Mouse (Mus musculus): ENCODE measurements at regions not wholly inside any gene's neighbourhood (a gene's known extent, or its start where the extent isn't known, plus 50 kb on each side); places are given as distances from the start of the nearest gene placed in this dataset.

DNA sequence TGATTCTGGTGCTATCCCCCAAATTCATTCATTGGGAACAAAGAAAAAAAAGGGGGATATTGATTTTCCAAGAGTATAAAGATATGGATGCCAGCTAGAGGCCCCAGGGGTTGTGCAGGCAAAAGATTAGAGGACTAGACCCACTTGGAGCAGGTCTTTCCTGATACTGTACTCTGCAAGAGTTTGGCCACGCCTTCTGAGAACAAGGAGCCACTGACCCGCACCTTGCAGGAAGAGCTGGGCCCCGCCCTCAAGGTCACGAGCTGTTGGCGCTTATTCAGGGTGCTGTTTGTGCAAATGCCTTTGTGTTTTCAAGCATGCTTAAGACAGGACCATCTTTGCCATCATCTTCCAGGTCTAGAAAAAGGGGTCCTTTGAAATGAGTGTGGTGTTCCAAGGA lies 54.5 kb upstream of the Slc7a1 start:
- DNase-seq = no peak

- DNase-seq = no peak
These were observed 54.1 kb upstream of the Slc7a1 start for GRCm38 (mm10) chr5:148453776-148454175.

- no peak for DNase-seq
These were observed 53.4 kb upstream of the Slc7a1 start for GRCm38 (mm10) chr5:148452909-148453632.

GRCm38 (mm10) chr5:148451811-148452210 lies 52.1 kb upstream of the Slc7a1 start:
- DNase-seq = peak; percentile 74

DNA sequence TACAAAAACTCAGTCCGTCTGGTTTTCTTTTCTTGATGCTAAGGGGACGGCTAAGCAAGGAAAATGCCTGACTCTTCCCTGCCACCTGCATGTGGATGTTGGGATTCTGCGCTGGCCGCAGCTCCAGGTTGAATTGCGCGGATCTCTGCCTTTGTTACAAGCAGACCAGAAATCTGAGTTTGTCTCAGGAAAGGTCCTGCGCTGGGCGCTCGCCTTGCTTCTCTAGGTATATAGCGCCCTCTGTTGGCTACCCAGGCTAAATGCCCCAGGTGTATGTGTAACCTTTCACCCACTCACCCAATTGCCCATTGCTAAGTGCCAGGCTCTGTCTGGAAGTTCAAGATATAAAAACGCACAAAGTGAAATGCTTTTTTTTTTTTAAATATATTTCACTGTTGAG lies 51.2 kb upstream of the Slc7a1 start:
- peak; percentile 77 for DNase-seq

All from lung, postnatal 10 days (tissue).